Mouse (Mus musculus) brain, embryonic 14.5 days (tissue): ENCODE measurements around the gene Prune2.

Experiments
- CTCF ChIP-seq: fragments of 200-500 bp; IDR thresholded peaks from 2 replicates; pipeline ENCODE4 v1.5.1; 2012; ENCODE audit warnings: inconsistent platforms, mild to moderate bottlenecking, moderate library complexity, borderline replicate concordance; ENCODE audit not compliant: insufficient read depth, insufficient read length; ENCODE audit errors: extremely low read depth
- POLR2A ChIP-seq: fragments of 200-500 bp; IDR thresholded peaks from 2 replicates; pipeline ENCODE4 v1.6.1; 2012; ENCODE audit warnings: mild to moderate bottlenecking, inconsistent platforms, borderline replicate concordance; ENCODE audit not compliant: poor library complexity, insufficient read depth, insufficient read length, severe bottlenecking; ENCODE audit errors: extremely low read depth

DNA sequence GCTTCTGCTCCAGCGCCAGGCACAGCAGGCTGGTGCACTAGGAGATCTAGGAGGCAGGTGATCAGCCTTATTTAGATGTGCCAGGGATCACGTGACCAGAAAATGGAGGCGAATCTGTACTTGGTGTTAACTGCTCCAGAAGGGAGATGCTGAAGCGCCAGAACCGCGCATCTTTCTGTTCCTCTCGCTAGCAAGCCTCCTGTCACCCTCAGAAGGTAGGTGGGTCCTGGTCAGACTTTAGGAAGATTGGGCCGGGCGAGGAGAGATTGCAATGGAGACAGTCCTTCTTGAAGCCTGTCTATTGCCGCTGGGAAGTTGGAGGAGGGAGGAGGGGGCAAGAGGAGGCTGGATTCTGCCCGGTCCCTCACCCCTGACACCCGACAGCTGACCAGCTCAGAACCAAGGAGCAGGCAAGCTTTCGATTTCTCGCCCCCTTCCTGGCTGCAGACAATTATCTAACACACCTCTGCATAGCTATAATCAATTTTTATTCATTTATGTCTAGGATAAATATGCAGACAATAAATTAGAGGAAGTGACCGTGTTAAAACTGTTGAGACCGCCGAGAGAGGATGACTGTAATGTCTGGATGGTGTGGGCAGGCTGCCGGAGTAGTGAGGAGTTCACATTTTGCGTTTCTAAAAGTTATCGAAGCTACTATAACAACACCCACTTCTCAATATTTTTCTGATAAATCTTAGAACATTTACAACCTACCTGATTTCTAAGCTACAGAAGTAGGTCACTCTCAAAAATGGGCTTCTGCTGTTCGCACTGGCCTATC, 181.0 kb downstream of the Prune2 start:
- TF ChIP-seq CTCF (no peak), POLR2A (0 out of 2 replicates have a peak, but pooled peaks have one; percentile 18)
